Mouse (Mus musculus): ENCODE measurements around the gene 1700020L24Rik.

DNA sequence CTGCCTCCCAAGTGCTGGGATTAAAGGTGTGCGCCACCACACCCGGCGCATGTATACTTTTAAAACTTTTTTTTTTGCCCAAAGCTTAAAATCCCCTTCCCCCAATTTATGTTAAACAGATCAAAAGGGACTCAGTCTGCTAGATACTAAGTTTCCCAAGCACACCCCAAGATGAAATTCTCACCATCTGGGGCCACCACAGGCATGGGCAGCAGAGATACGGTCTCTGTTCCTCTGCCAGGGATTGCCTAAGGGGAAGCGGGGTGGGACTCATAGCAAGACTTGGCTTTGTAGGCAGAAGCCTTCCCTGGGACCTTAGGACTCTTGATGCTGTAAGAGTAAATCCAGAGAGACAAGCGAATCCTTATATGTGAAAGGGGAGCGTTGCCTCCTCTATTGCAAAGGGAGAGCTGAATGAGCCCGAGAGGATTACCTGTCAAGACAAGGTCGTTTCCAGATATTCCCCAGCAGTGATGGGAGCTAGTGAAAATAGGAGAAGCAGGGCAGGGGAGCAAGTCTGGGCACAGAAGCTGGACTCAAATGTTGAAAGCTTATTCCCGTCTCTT is 24.1 kb downstream of the 1700020L24Rik start:
- no peak for TF ChIP-seq POLR2A (IDR thresholded peaks at IDR 0.05; ENCODE audit: borderline replicate concordance, control insufficient read depth, low read depth, low read length)
- TF ChIP-seq CTCF (IDR thresholded peaks at IDR 0.05; ENCODE audit: control insufficient read depth, insufficient read depth, low read length): no peak
